Mouse (Mus musculus) heart, embryonic 11.5 days (tissue): ENCODE measurements around the gene Prrg2. TPM values are rescaled to one million over a fixed set of nuclear protein-coding genes. Genes with fewer than 3 reads are reported as not detected.
A peak's percentile ranks its signal among the peaks of the same experiment; 100 is the strongest.

Source experiments
- ATAC-seq: fragments of 200-750 bp; cut with Nextera tagmentation; replicated peaks from 2 replicates; pipeline ENCODE4 v1.8.0; 2017; ENCODE audit warnings: moderate library complexity; ENCODE audit not compliant: insufficient number of reproducible peaks, low FRiP score, low TSS enrichment
- H3K27ac ChIP-seq: fragments of 300-500 bp; sonication (generic); 2 replicates; pipeline ENCODE4 v1.5.1; 2014; ENCODE audit warnings: mild to moderate bottlenecking, low read depth, low read length
- H3K27me3 ChIP-seq: fragments of 300-500 bp; sonication (generic); 2 replicates; pipeline ENCODE4 v1.6.1; 2014; ENCODE audit warnings: mild to moderate bottlenecking, low read length, mixed read lengths; ENCODE audit not compliant: control insufficient read depth, insufficient read depth
- H3K36me3 ChIP-seq: fragments of 300-500 bp; sonication (generic); 2 replicates; pipeline ENCODE4 v1.6.1; 2014; ENCODE audit warnings: mild to moderate bottlenecking, low read length, moderate library complexity, mixed read lengths; ENCODE audit not compliant: control insufficient read depth, insufficient read depth
- H3K4me1 ChIP-seq: fragments of 300-500 bp; sonication (generic); 2 replicates; pipeline ENCODE4 v1.6.1; 2014; ENCODE audit warnings: low read length; ENCODE audit not compliant: control insufficient read depth, insufficient read depth
- H3K4me2 ChIP-seq: fragments of 300-500 bp; sonication (generic); 2 replicates; pipeline ENCODE4 v1.6.1; 2014; ENCODE audit warnings: mild to moderate bottlenecking, moderate library complexity
- H3K4me3 ChIP-seq: fragments of 300-500 bp; sonication (generic); 2 replicates; pipeline ENCODE4 v1.5.1; 2014; ENCODE audit warnings: low read depth, low read length
- H3K9ac ChIP-seq: fragments of 300-500 bp; sonication (generic); 2 replicates; pipeline ENCODE4 v1.6.1; 2014; ENCODE audit warnings: mild to moderate bottlenecking, low read depth, low read length, moderate library complexity
- H3K9me3 ChIP-seq: fragments of 300-500 bp; sonication (generic); replicated peaks from 2 replicates; pipeline ENCODE4 v1.6.1; 2016; ENCODE audit warnings: low read length; ENCODE audit not compliant: control insufficient read depth
- WGBS: fragments of 180-500 bp; shearing (Covaris S2); extraction: QIAGEN DNeasy Blood & Tissue Kit; methylation state at CpG from one replicate; pipeline ENCODE4 v1.1.7; 2014; ENCODE audit not compliant: insufficient replicate concordance; 5-methylcytosine and 5-hydroxymethylcytosine counted together
- polyA plus RNA-seq: library from polyadenylated mRNA; unstranded; fragments of >200 nt; fragmentation: Nextera tagmentation; extraction: Ambion mirVana; gene quantifications from 2 replicates; pipeline ENCODE4 v1.2.1, GENCODE M21; 2014

The Prrg2 gene
- polyA plus RNA-seq, 1 experiment from 2014 or later: 13.3 TPM

- no peaks in the 10 kb centered on the region for H3K27me3 ChIP-seq
- ATAC-seq: no peak
These were observed 10.2 kb downstream of the Prrg2 start for GRCm38 (mm10) chr7:45052181-45052861.

GRCm38 (mm10) chr7:45051601-45051974 is 10.9 kb downstream of the Prrg2 start:
- WGBS: 3% methylated on average over 13 of the region's 13 CpGs
- ATAC-seq: no peak
- Histone ChIP-seq H3K27ac (no peak overlapping the region), H3K9ac (peak overlapping the region; percentile 93), H3K27me3 (no peaks in the 10 kb centered on the region), H3K36me3 (peaks cover 35% of the 10 kb centered on the region), H3K4me1 (peaks cover 5% of the 10 kb centered on the region; the same call in 1 of the 2 replicates), H3K4me2 (peak overlapping the region; percentile 99), H3K9me3 (no peaks in the 10 kb centered on the region), H3K4me3 (peak overlapping the region; percentile 85)

More at GRCm38 (mm10) chr7:45052181-45052861, 10.2 kb downstream of the Prrg2 start:
- H3K4me2 ChIP-seq: peak overlapping the region; percentile 99
- H3K4me3 ChIP-seq: peak overlapping the region; percentile 85
- peak overlapping the region; percentile 99 for H3K27ac ChIP-seq
- H3K9me3 ChIP-seq: no peaks in the 10 kb centered on the region
- peaks cover 29% of the 10 kb centered on the region for H3K36me3 ChIP-seq
- peaks cover 5% of the 10 kb centered on the region; the same call in 1 of the 2 replicates for H3K4me1 ChIP-seq
- H3K9ac ChIP-seq: peak overlapping the region; percentile 93
- under 1% methylated on average over 36 of the region's 38 CpGs for WGBS

GRCm38 (mm10) chr7:45050945-45051600 is 11.4 kb downstream of the Prrg2 start:
- ATAC-seq: no peak; the same call in 1 of the 2 replicates
- 4% methylated on average over 16 of the region's 16 CpGs for WGBS
- H3K9ac ChIP-seq: peak overlapping the region; percentile 50; the same call in 1 of the 2 replicates
- H3K4me2 ChIP-seq: peak overlapping the region; percentile 99
- peaks cover 5% of the 10 kb centered on the region; the same call in 1 of the 2 replicates for H3K4me1 ChIP-seq
- no peaks in the 10 kb centered on the region for H3K9me3 ChIP-seq
- H3K4me3 ChIP-seq: peak overlapping the region; percentile 85
- H3K27ac ChIP-seq: peak overlapping the region; percentile 37; the same call in 1 of the 2 replicates
- peaks cover 38% of the 10 kb centered on the region for H3K36me3 ChIP-seq
- no peaks in the 10 kb centered on the region for H3K27me3 ChIP-seq

- H3K36me3 ChIP-seq: peaks cover 55% of the 10 kb centered on the region
- peaks cover 5% of the 10 kb centered on the region; the same call in 1 of the 2 replicates for H3K4me1 ChIP-seq
- H3K9ac ChIP-seq: peak overlapping the region; percentile 22; the same call in 1 of the 2 replicates
- no peaks in the 10 kb centered on the region for H3K9me3 ChIP-seq
- H3K4me3 ChIP-seq: no peak overlapping the region
- no peak for ATAC-seq
- H3K27me3 ChIP-seq: no peaks in the 10 kb centered on the region
- no peak overlapping the region for H3K27ac ChIP-seq
- WGBS: 90% methylated on average over 23 of the region's 23 CpGs
- H3K4me2 ChIP-seq: no peak overlapping the region
These were observed 13.4 kb downstream of the Prrg2 start for GRCm38 (mm10) chr7:45048923-45049657.

GRCm38 (mm10) chr7:45048001-45048890 is 14.2 kb downstream of the Prrg2 start:
- no peak for ATAC-seq
- peaks cover 5% of the 10 kb centered on the region; the same call in 1 of the 2 replicates for H3K4me1 ChIP-seq
- no peak overlapping the region for H3K27ac ChIP-seq
- peaks cover 61% of the 10 kb centered on the region for H3K36me3 ChIP-seq
- H3K9me3 ChIP-seq: no peaks in the 10 kb centered on the region
- no peak overlapping the region for H3K4me3 ChIP-seq
- no peak overlapping the region for H3K4me2 ChIP-seq
- 92% methylated on average over 38 of the region's 38 CpGs for WGBS
- H3K9ac ChIP-seq: peak overlapping the region; percentile 22; the same call in 1 of the 2 replicates
- no peaks in the 10 kb centered on the region for H3K27me3 ChIP-seq

- H3K9me3 ChIP-seq: no peaks in the 10 kb centered on the region
- no peaks in the 10 kb centered on the region for H3K27me3 ChIP-seq
- peaks cover 67% of the 10 kb centered on the region for H3K36me3 ChIP-seq
- H3K4me1 ChIP-seq: peaks cover 5% of the 10 kb centered on the region; the same call in 1 of the 2 replicates
- no peak overlapping the region for H3K4me3 ChIP-seq
- no peak overlapping the region for H3K4me2 ChIP-seq
- no peak overlapping the region for H3K9ac ChIP-seq
- WGBS: 93% methylated on average over 14 of the region's 14 CpGs
- no peak for ATAC-seq
- H3K27ac ChIP-seq: no peak overlapping the region
These were observed 15.0 kb downstream of the Prrg2 start for GRCm38 (mm10) chr7:45047491-45047890.

GRCm38 (mm10) chr7:45046853-45047350 is 15.6 kb downstream of the Prrg2 start:
- Histone ChIP-seq H3K9me3 (no peaks in the 10 kb centered on the region), H3K27ac (no peak overlapping the region), H3K4me3 (no peak overlapping the region), H3K9ac (no peak overlapping the region), H3K27me3 (no peaks in the 10 kb centered on the region), H3K4me2 (no peak overlapping the region), H3K36me3 (peaks cover 73% of the 10 kb centered on the region), H3K4me1 (peaks cover 5% of the 10 kb centered on the region; the same call in 1 of the 2 replicates)
- ATAC-seq: no peak
- 93% methylated on average over 26 of the region's 26 CpGs for WGBS
